ENCODE assay signal across 19 mouse cellular contexts in genomic region chr6:101025816-101026215, GRCm38 (mm10).
"Had no signal": no experiment of that assay in that cellular context is flagged by ENCODE, and none has a peak within 500 bp of the region (broad histone marks: within the 10 kb centered on the region; RNA-seq: fewer than 3 reads in every experiment).

No protein-coding gene starts in this region.

- ATAC-seq: forebrain, embryonic 13.5 days; forebrain, embryonic 14.5 days; forebrain, embryonic 15.5 days; forebrain, embryonic 16.5 days; forebrain, postnatal 0 days had no signal

- DNase-seq: cerebellum, adult 9-11 months; cerebellum, postnatal 10 days; cerebellum, postnatal 14 days; cerebellum, postnatal 25 days; cerebellum, postnatal 36 days; embryo, embryonic 11 days; forebrain, postnatal 0 days; gastrocnemius, adult 2 months; gastrocnemius, postnatal 10 days; gastrocnemius, postnatal 14 days; gastrocnemius, postnatal 25 days; gastrocnemius, postnatal 36 days; heart, adult 11 months; heart, adult 18-20 months; heart, adult 2 months had no signal
